8 mouse cellular contexts compared by ENCODE assay signal in genomic region chr8:73352301-73353107, GRCm38 (mm10). TPM values are rescaled to one million over a fixed set of nuclear protein-coding genes. Genes with fewer than 3 reads are reported as not detected.
DNase-seq lines count a peak whose midpoint lies in the region; ATAC-seq and TF ChIP-seq lines count a peak whose summit lies in the region.

No protein-coding gene starts in this region.

- no peaks in the 10 kb centered on the region for H3K4me1 ChIP-seq in cerebellum, adult 2 months (ENCODE audit: control insufficient read depth, insufficient read depth, low read length)
- peaks cover 20% of the 10 kb centered on the region for H3K4me1 ChIP-seq in hindbrain, embryonic 12.5 days

- peak; percentile 51 for ATAC-seq in hindbrain, embryonic 12.5 days (ENCODE audit: low FRiP score)
- ATAC-seq in megakaryocyte progenitor cell, adult 5-6 weeks (replicated peaks; ENCODE audit: poor library complexity) = peak; percentile 3; the same call in 1 of the 2 replicates

- intact Hi-C loops in left cerebral cortex, postnatal 36 days (cut with DNase I) = loop anchor here (5.0 to 10.0 kb wide), 4 partner anchors 345 to 1570 kb away; no protein-coding TSS in a partner anchor

- peak overlapping the region; percentile 80 for H3K4me2 ChIP-seq in hindbrain, embryonic 12.5 days (replicated peaks)

- no peak overlapping the region for H3K27ac ChIP-seq in cerebellum, adult 2 months (ENCODE audit: insufficient read depth, low read length)
- peak overlapping the region; percentile 95 for H3K27ac ChIP-seq in hindbrain, embryonic 12.5 days

- DNase-seq in ZHBTc4 (ENCODE audit: low read depth, low spot score) = peak; percentile 63
- peak; percentile 58 to 68 for DNase-seq in cerebellum, adult 2 months
- peak; percentile 26 to 60 for DNase-seq in frontal cortex, postnatal 10 days (ENCODE audit: low spot score in 2 of 2)
- DNase-seq in left cerebral cortex, postnatal 36 days (ENCODE audit: low spot score in 2 of 2) = peak; percentile 50 to 52
- DNase-seq in right cerebral cortex, postnatal 4 days = peak; percentile 54
- DNase-seq in c-Kit-positive CD71-positive TER-119-positive erythroid progenitor cells, embryonic 14.5 days (ENCODE audit: low spot score) = no peak

- no peaks in the 10 kb centered on the region for H3K9me3 ChIP-seq in hindbrain, embryonic 12.5 days (replicated peaks)

- peak overlapping the region; percentile 96 for H3K9ac ChIP-seq in hindbrain, embryonic 12.5 days

- TF ChIP-seq POLR2A in cerebellum, adult 2 months (IDR thresholded peaks at IDR 0.05; ENCODE audit: borderline replicate concordance, insufficient read depth, low read length) = no peak

- TF ChIP-seq CTCF in cerebellum, adult 2 months (IDR thresholded peaks at IDR 0.05; ENCODE audit: borderline replicate concordance, insufficient read depth, low read depth, low read length) = no peak

- H3K27me3 ChIP-seq in cerebellum, adult 2 months (ENCODE audit: control insufficient read depth, insufficient read depth, low read length) = no peaks in the 10 kb centered on the region
- H3K27me3 ChIP-seq in hindbrain, embryonic 12.5 days = no peaks in the 10 kb centered on the region

- under 1% methylated on average over 56 of the region's 56 CpGs for WGBS in cerebellum, adult 2 months
- under 1% methylated on average over 56 of the region's 56 CpGs for WGBS in hindbrain, embryonic 12.5 days

- H3K4me3 ChIP-seq in cerebellum, adult 2 months (replicated peaks; ENCODE audit: insufficient read depth, low read depth, low read length) = peak overlapping the region; percentile 98
- H3K4me3 ChIP-seq in hindbrain, embryonic 12.5 days = peak overlapping the region; percentile 96

- no peaks in the 10 kb centered on the region for H3K36me3 ChIP-seq in hindbrain, embryonic 12.5 days

RNA-seq across cellular contexts. Expression of gene Large1, which starts 0.8 kb away (rescaled TPM):
- 55.0 and 55.5 TPM in 2 replicates for polyA plus RNA-seq in cerebellum, adult 2 months (2012; rRNA removed)
- polyA plus RNA-seq in hindbrain, embryonic 12.5 days (2016; fragmentation: Nextera tagmentation; extraction: Ambion mirVana) = 12.4 and 13.8 TPM in 2 replicates
- total RNA-seq in left cerebral cortex, postnatal 36 days (2021) = 100 to 1,000 TPM; 151 to 163 TPM
- 3.9 and 5.3 TPM in 2 replicates for total RNA-seq in megakaryocyte progenitor cell, adult 5-6 weeks (2015)
- total RNA-seq in megakaryocyte progenitor cell, adult 5-6 weeks (2017) = 1.4 and 1.9 TPM in 2 replicates

Comparison
In these comparisons a context has a peak if more than half of its experiments do, and no peak if none do; other contexts are left out.
1. RNA of gene Large1, which starts 0.8 kb away (total RNA-seq): 151 to 163 TPM in left cerebral cortex, postnatal 36 days; 1.4 to 5.3 TPM in megakaryocyte progenitor cell, adult 5-6 weeks; every median in the first group is over 10 times any median in the second.